Mouse (Mus musculus) cortical plate, adult 2 months (tissue): ENCODE results near the gene Agmo.

ENCODE experiments used
- CTCF ChIP-seq: fragments of 200-500 bp; IDR thresholded peaks from 2 replicates; pipeline ENCODE4 v1.5.1; 2011; ENCODE audit warnings: mild to moderate bottlenecking, control low read depth, low read length; ENCODE audit not compliant: insufficient read depth; ENCODE audit errors: extremely low read depth
- POLR2A ChIP-seq: fragments of 200-500 bp; IDR thresholded peaks from 2 replicates; pipeline ENCODE4 v1.6.1; 2011; ENCODE audit warnings: mild to moderate bottlenecking, low read length, control low read depth; ENCODE audit not compliant: insufficient read depth; ENCODE audit errors: extremely low read depth

DNA sequence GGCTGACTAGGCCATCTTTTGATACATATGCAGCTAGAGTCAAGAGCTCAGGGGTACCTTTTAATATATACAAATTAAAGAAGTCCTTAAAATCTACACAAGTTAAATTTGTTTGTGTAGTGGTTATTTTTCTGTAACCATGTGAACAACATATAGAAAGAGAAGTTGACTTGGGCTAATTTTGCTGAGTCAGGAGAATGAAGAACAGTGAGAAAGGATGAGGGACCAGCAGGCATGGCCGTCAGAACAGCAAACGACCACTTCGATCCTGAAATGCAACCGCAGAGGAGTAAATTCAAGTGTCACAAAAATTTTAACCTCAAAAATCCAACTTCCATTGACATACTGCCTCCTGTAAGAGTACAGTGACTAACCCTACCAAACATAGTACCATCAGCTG, 371.4 kb downstream of the Agmo start:
- TF ChIP-seq POLR2A (no peak), CTCF (no peak)
